Mouse (Mus musculus) fibroblast of lung, adult 2 months (primary cell): Measurements from ENCODE around the gene Tagln.

Source experiments
- DNase-seq: peaks from one replicate; pipeline ENCODE4 v3.0.0-alpha.2; 2011; ENCODE audit warnings: low read depth

Tagln gene

GRCm38 (mm10) chr9:45945721-45946120 is 9.9 kb upstream of the Tagln start:
- no peak for DNase-seq

- DNase-seq: no peak
Observed at GRCm38 (mm10) chr9:45944506-45945400, 8.9 kb upstream of the Tagln start.

- DNase-seq: no peak
Observed at GRCm38 (mm10) chr9:45943628-45944505, 8.0 kb upstream of the Tagln start.

GRCm38 (mm10) chr9:45942916-45943315 is 7.1 kb upstream of the Tagln start:
- no peak for DNase-seq

GRCm38 (mm10) chr9:45942464-45942863 is 6.6 kb upstream of the Tagln start:
- DNase-seq: no peak

- no peak for DNase-seq
Observed at GRCm38 (mm10) chr9:45941329-45941888, 5.6 kb upstream of the Tagln start.

- DNase-seq: no peak
Observed at GRCm38 (mm10) chr9:45939794-45940193, 3.9 kb upstream of the Tagln start.

- DNase-seq: no peak
Observed at GRCm38 (mm10) chr9:45938952-45939637, 3.2 kb upstream of the Tagln start.

GRCm38 (mm10) chr9:45938088-45938487 is 2.2 kb upstream of the Tagln start:
- no peak for DNase-seq

GRCm38 (mm10) chr9:45936883-45937282 is 1.0 kb upstream of the Tagln start:
- peak; percentile 72 for DNase-seq

- DNase-seq: no peak
Observed at GRCm38 (mm10) chr9:45932571-45933415, 3.1 kb downstream of the Tagln start.

GRCm38 (mm10) chr9:45931958-45932357 is 3.9 kb downstream of the Tagln start:
- no peak for DNase-seq

GRCm38 (mm10) chr9:45929285-45929684 is 6.6 kb downstream of the Tagln start:
- no peak for DNase-seq

GRCm38 (mm10) chr9:45919895-45920294 is 16.0 kb downstream of the Tagln start:
- no peak for DNase-seq

GRCm38 (mm10) chr9:45917041-45917934 is 18.6 kb downstream of the Tagln start:
- DNase-seq: no peak

GRCm38 (mm10) chr9:45915659-45916058 is 20.2 kb downstream of the Tagln start:
- DNase-seq: no peak

- DNase-seq: no peak
Observed at GRCm38 (mm10) chr9:45911673-45912072, 24.2 kb downstream of the Tagln start.

GRCm38 (mm10) chr9:45910995-45911394 is 24.9 kb downstream of the Tagln start:
- no peak for DNase-seq

- no peak for DNase-seq
Observed at GRCm38 (mm10) chr9:45907078-45907428, 28.8 kb downstream of the Tagln start.
